Mouse (Mus musculus) C2C12 (cell line): Measurements from ENCODE around the gene Tspan3. TPM values are rescaled to one million over a fixed set of nuclear protein-coding genes. Genes with fewer than 3 reads are reported as not detected.

Experiments used
- H3K27me3 ChIP-seq: one replicate; pipeline ENCODE4 v1.6.1; 2011; ENCODE audit not compliant: control insufficient read depth, insufficient read depth, insufficient read length
- H3K36me3 ChIP-seq: one replicate; pipeline ENCODE4 v1.6.1; 2011; ENCODE audit not compliant: control insufficient read depth, insufficient read depth
- H3K4me3 ChIP-seq: one replicate; pipeline ENCODE4 v1.5.1; 2011; ENCODE audit warnings: mild to moderate bottlenecking, control low read depth; ENCODE audit not compliant: poor library complexity, insufficient read depth, severe bottlenecking
- H3K79me2 ChIP-seq: one replicate; pipeline ENCODE4 v1.6.1; 2011; ENCODE audit not compliant: control insufficient read depth, insufficient read depth
- H3K79me3 ChIP-seq: one replicate; pipeline ENCODE4 v1.6.1; 2011; ENCODE audit warnings: low read depth, control low read depth
- H3ac ChIP-seq: one replicate; pipeline ENCODE3; 2011; ENCODE audit warnings: low read depth; ENCODE audit not compliant: control insufficient read depth, insufficient read length
- CEBPB ChIP-seq: IDR thresholded peaks from one replicate; pipeline ENCODE4 v1.6.1; 2011; ENCODE audit warnings: low read depth, mild to moderate bottlenecking, control low read depth, moderate library complexity
- CTCF ChIP-seq: IDR thresholded peaks from one replicate; pipeline ENCODE4 v1.5.1; 2011; ENCODE audit not compliant: control insufficient read depth, insufficient read depth, insufficient read length
- FOSL1 ChIP-seq: IDR thresholded peaks from one replicate; pipeline ENCODE4 v1.8.0; 2011; ENCODE audit warnings: mild to moderate bottlenecking, low read length; ENCODE audit not compliant: poor library complexity, insufficient read depth, severe bottlenecking
- MAX ChIP-seq: IDR thresholded peaks from one replicate; pipeline ENCODE4 v1.6.1; 2011; ENCODE audit warnings: mild to moderate bottlenecking, control low read depth
- MYOD1 ChIP-seq: IDR thresholded peaks from one replicate; pipeline ENCODE4 v1.6.1; 2011; ENCODE audit warnings: low read depth; ENCODE audit not compliant: control insufficient read depth, insufficient read length
- MYOG ChIP-seq: IDR thresholded peaks from one replicate; pipeline ENCODE4 v1.6.1; 2011; ENCODE audit not compliant: control insufficient read depth, insufficient read length; ENCODE audit errors: extremely low read depth
- USF1 ChIP-seq: IDR thresholded peaks from one replicate; pipeline ENCODE4 v1.6.1; 2011; ENCODE audit warnings: low read depth, mild to moderate bottlenecking, control low read depth, moderate library complexity
- polyA plus RNA-seq: library from polyadenylated mRNA; unstranded; fragments of >200 nt; fragmentation: generic; extraction: Trizol; gene quantifications from one replicate; pipeline ENCODE4 v1.2.1, GENCODE M21; 2012; ENCODE audit warnings: missing spikeins

The Tspan3 gene
- polyA plus RNA-seq, 1 experiment: 60.6 TPM

DNA sequence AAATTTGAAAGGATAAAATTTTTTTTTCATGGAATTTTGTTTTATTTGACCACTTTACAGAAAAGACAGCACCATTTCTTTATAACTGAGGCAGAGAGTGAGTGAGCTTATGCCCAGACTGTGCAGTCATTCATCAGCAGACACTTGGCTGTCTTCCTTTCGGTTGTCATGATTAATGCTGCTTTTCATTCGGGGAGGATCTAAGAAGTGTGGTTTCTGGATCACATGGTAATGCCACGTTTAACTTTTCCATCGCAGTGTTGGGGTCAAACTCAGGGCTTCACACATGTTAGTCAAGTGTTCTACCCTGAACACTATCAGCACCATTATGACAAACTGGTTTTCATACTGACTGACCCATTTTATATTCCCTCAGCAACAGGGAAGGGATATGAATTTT lies 64.3 kb downstream of the Tspan3 start:
- no peaks in the 10 kb centered on the region for H3K79me2 ChIP-seq
- no peak overlapping the region for H3K4me3 ChIP-seq
- TF ChIP-seq USF1 (peak; percentile 80), CTCF (no peak)
- no peaks in the 10 kb centered on the region for H3K27me3 ChIP-seq
- H3ac ChIP-seq: no peak overlapping the region
- no peaks in the 10 kb centered on the region for H3K79me3 ChIP-seq
- H3K36me3 ChIP-seq: no peaks in the 10 kb centered on the region

DNA sequence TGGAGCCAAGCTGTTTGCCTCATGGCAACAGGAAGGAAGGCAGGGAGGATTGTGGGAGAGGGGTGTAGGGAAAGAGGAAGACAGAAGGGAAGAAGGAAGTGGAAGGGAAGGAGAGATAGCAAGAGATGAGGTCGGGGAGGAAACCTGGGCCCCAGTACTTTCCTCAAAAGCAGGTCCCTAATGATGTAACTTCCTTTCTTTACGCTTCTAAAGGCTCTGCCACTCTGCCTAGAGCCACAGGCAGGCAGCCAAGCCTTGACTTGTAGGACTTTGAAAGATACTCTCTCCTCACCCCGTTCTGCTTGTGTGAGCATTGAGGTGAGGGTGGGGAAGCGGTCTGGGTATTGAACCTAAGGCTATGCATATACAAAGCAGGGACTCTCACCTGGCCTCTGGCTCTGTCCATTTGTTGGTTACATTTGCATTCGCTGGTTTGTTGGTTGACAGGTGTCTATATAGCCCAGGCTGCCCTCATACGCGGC lies 65.2 kb downstream of the Tspan3 start:
- Histone ChIP-seq H3ac (no peak overlapping the region), H3K79me3 (no peaks in the 10 kb centered on the region), H3K36me3 (no peaks in the 10 kb centered on the region), H3K4me3 (no peak overlapping the region), H3K79me2 (no peaks in the 10 kb centered on the region), H3K27me3 (no peaks in the 10 kb centered on the region)
- no peak for TF ChIP-seq CTCF
- TF ChIP-seq MAX: no peak
- no peak for TF ChIP-seq MYOD1
- no peak for TF ChIP-seq CEBPB
- TF ChIP-seq USF1: no peak

DNA sequence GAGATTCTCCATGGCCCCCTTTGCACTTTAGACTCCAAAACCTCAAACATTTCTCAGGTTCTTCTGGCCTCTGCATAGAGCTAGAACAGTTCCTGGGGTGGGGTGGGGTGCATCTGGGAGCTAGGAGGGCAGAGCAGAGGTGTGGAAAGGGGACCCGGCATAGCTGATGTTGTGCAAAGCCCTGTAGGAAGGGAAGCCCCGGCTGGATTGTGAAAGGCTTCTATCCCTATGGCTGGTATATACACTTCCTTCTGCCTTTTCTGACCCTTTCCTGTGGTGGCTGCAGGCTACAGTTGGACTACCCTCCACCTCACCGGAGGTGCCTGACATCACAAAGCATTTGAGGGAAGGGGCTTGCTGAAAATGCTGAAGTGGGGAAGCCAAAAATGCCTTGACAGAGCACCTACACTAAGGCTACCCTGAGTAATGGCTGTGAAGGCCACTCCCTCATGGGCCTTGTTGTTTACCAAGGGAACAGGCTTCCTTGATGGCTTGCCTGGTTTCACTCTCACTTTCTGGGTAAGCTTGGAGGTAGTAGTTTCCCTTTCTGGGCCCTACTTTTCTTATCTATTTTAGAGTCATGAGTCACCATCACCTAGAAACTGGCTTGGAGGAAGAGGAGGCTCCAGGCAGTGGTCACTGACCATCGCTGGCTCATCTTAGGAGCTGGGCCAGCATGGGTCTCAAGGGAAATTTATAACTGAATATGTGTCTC lies 67.5 kb downstream of the Tspan3 start:
- Histone ChIP-seq H3K79me2 (no peaks in the 10 kb centered on the region), H3K36me3 (no peaks in the 10 kb centered on the region), H3K27me3 (no peaks in the 10 kb centered on the region), H3K4me3 (no peak overlapping the region), H3ac (no peak overlapping the region), H3K79me3 (no peaks in the 10 kb centered on the region)
- TF ChIP-seq MAX (no peak), CEBPB (no peak), USF1 (no peak), FOSL1 (no peak), CTCF (no peak), MYOD1 (no peak), MYOG (no peak)

DNA sequence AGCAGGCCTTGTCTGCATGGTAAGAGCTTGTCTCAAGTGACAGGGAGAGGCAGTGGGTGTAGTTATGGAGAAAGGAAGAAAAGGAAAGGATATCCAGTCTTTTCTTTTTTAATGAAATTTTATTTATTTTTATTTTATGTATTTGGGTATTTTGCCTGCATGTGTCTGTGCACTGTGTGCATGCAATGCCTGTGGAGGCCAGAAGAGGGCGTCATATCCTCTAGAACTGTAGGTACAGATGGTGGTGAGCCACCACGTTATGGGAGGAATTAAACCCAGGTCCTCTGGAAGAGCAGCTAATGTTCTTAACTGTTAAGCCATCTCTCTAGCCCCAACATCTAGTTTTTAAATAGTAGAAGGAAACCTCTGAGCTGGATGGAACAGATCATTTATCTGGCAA lies 73.2 kb downstream of the Tspan3 start:
- TF ChIP-seq MAX (no peak), CTCF (no peak), MYOD1 (no peak), FOSL1 (no peak), MYOG (no peak), CEBPB (no peak), USF1 (no peak)
- Histone ChIP-seq H3K27me3 (no peaks in the 10 kb centered on the region), H3ac (no peak overlapping the region), H3K79me2 (no peaks in the 10 kb centered on the region), H3K36me3 (no peaks in the 10 kb centered on the region), H3K4me3 (no peak overlapping the region), H3K79me3 (no peaks in the 10 kb centered on the region)

DNA sequence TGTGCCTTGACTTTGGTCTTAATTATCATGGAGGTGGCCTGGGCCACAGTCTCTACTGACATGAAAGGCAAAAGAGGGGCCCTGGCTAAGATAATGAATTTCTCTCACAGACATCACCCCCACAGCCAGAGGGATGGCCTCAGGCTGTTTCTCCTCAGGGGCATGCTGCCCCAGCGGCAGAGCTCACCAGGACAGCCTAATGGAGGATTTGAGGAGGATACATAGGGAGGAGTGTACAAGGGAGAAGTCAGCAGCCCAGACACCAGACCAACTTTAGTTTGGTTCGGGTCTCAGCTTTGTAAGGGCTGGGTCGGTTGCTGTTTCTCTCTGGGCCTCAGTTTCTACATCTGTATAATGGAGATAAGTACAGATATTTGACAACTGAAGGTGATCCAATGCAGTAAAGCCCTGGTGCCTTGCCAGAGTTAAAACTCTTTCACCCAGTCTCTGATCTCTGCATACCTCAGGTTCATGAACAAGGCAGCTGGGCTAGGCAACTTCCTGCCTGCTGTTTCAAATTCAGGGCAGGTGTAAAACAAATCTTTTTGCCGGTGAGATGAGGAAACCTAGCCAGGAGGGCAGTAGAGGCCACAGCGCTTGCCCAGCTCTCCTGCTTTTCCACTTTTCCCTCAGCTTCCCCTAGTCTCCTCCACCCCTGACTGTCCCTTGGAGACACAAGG lies 74.6 kb downstream of the Tspan3 start:
- H3K4me3 ChIP-seq: no peak overlapping the region
- no peak overlapping the region for H3ac ChIP-seq
- TF ChIP-seq FOSL1: no peak
- no peak for TF ChIP-seq USF1
- TF ChIP-seq MYOG: no peak
- no peak for TF ChIP-seq CEBPB
- no peaks in the 10 kb centered on the region for H3K79me3 ChIP-seq
- H3K79me2 ChIP-seq: no peaks in the 10 kb centered on the region
- H3K27me3 ChIP-seq: no peaks in the 10 kb centered on the region
- H3K36me3 ChIP-seq: no peaks in the 10 kb centered on the region

DNA sequence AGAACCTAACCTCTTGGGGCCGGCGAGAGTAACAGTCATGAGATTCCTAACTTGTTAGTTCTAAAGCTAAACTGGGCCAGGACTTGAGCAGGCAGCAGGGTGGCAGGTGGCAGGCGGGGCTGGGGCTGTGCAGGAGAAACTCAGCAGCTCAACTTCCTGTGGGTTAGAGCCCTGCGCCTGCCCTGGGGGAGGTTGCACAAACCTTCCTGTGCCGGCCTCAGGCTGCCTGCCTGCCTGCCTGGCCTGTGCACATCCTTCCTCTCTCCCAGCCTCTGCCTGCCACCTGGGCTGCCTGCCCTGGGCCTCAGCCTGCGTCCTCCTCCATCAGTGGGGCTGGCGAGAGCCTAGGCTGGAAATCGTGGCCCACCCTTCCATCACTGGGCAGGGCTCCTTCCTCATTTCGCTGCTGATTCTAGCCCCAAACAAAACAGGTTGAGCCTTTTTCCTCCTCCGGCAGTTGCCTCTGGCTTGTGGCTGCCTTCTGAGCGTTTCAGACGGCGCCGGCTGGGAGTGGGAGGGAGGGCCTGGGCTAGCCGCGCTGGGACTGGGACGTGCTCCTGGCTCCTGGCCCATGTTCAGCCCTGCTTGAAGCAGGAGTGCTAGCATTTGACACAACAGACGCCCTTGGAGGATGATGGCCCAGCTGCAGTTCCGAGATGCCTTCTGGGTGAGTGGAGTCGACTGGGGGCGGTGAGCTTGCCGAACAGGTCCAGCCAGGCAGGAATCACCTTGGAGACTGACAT lies 75.3 kb downstream of the Tspan3 start, which contains the start of gene Pstpip1:
Pstpip1 (plus strand) TSS at position 185 of the 743 bp plus-strand sequence.
- no peaks in the 10 kb centered on the region for H3K36me3 ChIP-seq
- no peaks in the 10 kb centered on the region for H3K79me3 ChIP-seq
- H3K27me3 ChIP-seq: no peaks in the 10 kb centered on the region
- no peak within 1 kb of the TSS for H3K4me3 ChIP-seq
- no peak within 1 kb of the TSS for H3ac ChIP-seq
- TF ChIP-seq MYOG (no peak), FOSL1 (no peak), USF1 (no peak), MAX (no peak), MYOD1 (no peak), CEBPB (no peak), CTCF (no peak)
- H3K79me2 ChIP-seq: no peaks in the 10 kb centered on the region
